ENCODE assay signal across 24 mouse cellular contexts in the genomic region with DNA sequence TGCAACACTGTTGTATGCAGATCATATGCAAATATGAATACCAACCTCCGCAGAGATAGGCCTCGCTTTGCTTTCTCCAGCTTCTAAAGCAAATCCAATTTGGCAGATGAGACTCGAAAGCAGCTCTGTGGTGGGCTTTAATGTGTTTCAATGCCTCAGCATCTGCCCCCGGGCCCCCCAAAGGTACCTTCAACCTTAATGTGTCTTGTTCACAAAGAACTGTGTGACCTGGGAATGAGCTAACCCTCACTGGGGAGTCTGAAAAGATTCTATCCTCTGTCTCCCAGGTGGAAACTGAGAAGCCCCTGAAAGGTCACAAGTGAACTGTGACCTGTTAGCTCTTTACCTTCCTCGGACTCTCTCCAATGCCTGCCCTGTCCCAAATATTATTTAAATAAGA. TPM values are rescaled to one million over a fixed set of nuclear protein-coding genes. Genes with fewer than 3 reads are reported as not detected.
"Had no signal": no experiment of that assay in that cellular context is flagged by ENCODE, and none has a peak within 500 bp of the region (broad histone marks: within the 10 kb centered on the region; RNA-seq: fewer than 3 reads in every experiment).

No protein-coding gene starts in this region.

- ATAC-seq: liver, embryonic 12.5 days had no signal

- H3K27me3 ChIP-seq: liver, embryonic 12.5 days; midbrain, embryonic 12.5 days; neural tube, embryonic 13.5 days had no signal

- H3K9ac ChIP-seq: liver, embryonic 12.5 days; liver, embryonic 14.5 days; lung, embryonic 14.5 days; midbrain, embryonic 12.5 days; neural tube, embryonic 13.5 days; neural tube, embryonic 15.5 days had no signal

- H3K27ac ChIP-seq: liver, embryonic 12.5 days; liver, embryonic 14.5 days; midbrain, embryonic 12.5 days; neural tube, embryonic 13.5 days; neural tube, embryonic 15.5 days had no signal

- H3K36me3 ChIP-seq: liver, embryonic 12.5 days; midbrain, embryonic 12.5 days; neural tube, embryonic 13.5 days; neural tube, embryonic 15.5 days had no signal

- H3K4me2 ChIP-seq: liver, embryonic 12.5 days; lung, embryonic 14.5 days; midbrain, embryonic 12.5 days; neural tube, embryonic 13.5 days; neural tube, embryonic 15.5 days had no signal

- H3K9me3 ChIP-seq: liver, embryonic 12.5 days; midbrain, embryonic 12.5 days; neural tube, embryonic 13.5 days; neural tube, embryonic 15.5 days had no signal

- H3K4me1 ChIP-seq: liver, embryonic 12.5 days had no signal

- H3K4me3 ChIP-seq: liver, embryonic 12.5 days; midbrain, embryonic 12.5 days; myocyte; neural tube, embryonic 13.5 days; neural tube, embryonic 15.5 days had no signal

- DNase-seq: lung, adult 18-20 months; lung, postnatal 10 days; lung, postnatal 4 days; right cerebral cortex, adult 18-20 months; right cerebral cortex, postnatal 25 days; right cerebral cortex, postnatal 4 days; spleen, adult 18-20 months; thymus, adult 18-20 months; thymus, postnatal 14 days; thymus, postnatal 4 days had no signal

RNA-seq across cellular contexts. Expression of a gene that starts 11.9 kb away (rescaled TPM):
- total RNA-seq: megakaryocyte, adult 5-6 weeks; megakaryocyte-erythroid progenitor cell, adult 5-6 weeks had no signal
- polyA plus RNA-seq: liver, embryonic 12.5 days; liver, embryonic 14.5 days; liver, embryonic 16.5 days; midbrain, embryonic 12.5 days; myocyte; neural tube, embryonic 11.5 days; neural tube, embryonic 13.5 days; stomach, embryonic 14.5 days; thymus, postnatal 0 days; urinary bladder, adult 2 months had no signal
